Mouse (Mus musculus) kidney, postnatal 25 days (tissue): ENCODE measurements at regions not wholly inside any gene's neighbourhood (a gene's known extent, or its start where the extent isn't known, plus 50 kb on each side); places are given as distances from the start of the nearest gene placed in this dataset.
"Not testable (repeated sequence)": the region's sequence is repeated elsewhere in the genome, so short reads cannot be mapped to it uniquely, and the experiment has no call there.

ENCODE experiments used
- DNase-seq, 2 experiments: peaks; one replicate each; pipeline ENCODE4 v3.0.0; 2021; ENCODE audit warnings: mixed read lengths in 2 of 2

DNA sequence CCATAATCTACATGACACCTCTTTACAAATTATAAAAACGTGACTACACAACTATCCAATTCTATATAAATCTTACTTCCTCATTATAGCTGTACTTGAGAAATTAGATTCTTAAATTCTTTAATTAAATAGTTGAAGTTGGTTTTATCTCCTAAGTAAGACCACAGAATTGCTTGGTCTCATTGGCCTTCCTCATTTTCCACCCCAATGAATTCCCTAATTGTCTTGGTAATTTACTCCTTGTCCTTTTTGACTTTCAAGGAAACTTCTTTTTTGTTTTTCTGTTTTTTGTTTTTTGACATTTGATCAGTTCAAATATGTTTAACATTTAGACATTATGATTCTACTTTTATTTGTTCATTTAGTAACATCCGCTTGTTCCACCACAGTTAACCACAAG is 1591.7 kb upstream of the Pcdh20 start:
- no peak for DNase-seq

DNA sequence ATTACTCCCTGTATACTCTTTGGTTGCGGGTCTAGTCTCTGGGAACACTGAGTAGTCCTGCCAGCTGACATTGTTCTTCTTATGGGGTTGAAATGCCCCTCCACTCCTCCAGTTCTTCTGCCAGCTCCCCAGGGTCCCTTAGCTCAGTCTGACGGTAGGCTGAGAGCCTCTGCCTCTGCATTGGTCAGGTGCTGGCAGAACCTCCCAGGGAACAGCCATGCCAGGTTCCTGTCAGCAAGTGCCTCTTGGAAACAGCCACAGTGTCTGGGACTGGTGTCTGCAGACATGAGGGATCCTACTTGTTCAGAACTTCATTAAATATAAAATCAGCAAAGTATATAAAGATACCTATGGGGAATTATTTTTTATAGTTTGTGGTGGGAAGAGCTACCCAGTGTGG is 1578.6 kb upstream of the Pcdh20 start:
- peak in 1 of 2 experiments; percentile 26 for DNase-seq

DNA sequence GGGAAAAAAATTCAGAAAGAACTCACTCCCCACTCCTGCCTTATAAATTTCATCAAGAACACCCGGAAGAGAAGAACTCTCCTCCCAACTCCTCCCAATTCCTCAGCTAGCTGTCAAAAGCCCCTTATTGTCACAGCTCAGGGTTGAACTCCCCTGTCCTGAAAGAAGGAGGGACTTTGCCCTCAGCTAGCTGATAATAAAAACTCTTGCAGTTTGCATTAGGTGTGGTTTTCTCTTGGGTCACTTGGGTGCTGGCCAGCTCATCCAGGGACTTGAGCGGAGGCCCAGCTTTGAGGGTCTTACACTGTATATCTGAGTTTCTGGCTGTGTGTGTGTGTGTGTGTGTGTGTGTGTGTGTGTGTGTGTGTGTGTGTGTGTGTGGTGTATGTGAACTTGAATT is 1577.6 kb upstream of the Pcdh20 start:
- DNase-seq, result not testable (repeated sequence)
